Mouse (Mus musculus): ENCODE measurements at regions not wholly inside any gene's neighbourhood (a gene's known extent, or its start where the extent isn't known, plus 50 kb on each side); places are given as distances from the start of the nearest gene placed in this dataset.

GRCm38 (mm10) chrX:70931944-70932343 is 118.1 kb upstream of the Mamld1 start:
- no peak for DNase-seq (ENCODE audit: low spot score)

DNA sequence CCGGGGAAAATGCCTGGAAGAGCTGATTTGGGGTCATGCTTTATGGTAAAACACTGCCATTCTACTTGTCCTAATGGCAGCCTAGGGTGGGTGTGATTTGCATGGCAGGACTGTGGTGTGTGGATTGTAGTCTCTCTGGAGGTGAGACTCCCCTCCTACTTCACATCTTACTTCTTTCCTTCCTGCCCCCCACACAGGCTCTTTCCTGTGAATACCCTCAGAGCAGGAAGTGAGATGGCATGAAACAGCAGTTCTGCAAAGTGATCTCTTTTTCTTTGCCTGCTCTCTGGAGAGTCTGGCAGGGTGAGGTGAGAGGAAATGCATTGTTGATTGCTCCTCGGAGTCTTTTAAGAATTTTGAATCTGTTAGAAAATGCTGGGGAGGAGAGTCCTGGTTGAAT is 104.7 kb upstream of the Mamld1 start:
- H3K4me1 ChIP-seq (replicated peaks; ENCODE audit: control insufficient read depth, insufficient read depth, low read length) = 0 out of 2 replicates have a peak, but pooled peaks cover 2% of the 10 kb centered on the region
- H3K27me3 ChIP-seq (ENCODE audit: control insufficient read depth, insufficient read depth, low read length) = no peaks in the 10 kb centered on the region
- H3K27ac ChIP-seq = no peak overlapping the region
- H3K36me3 ChIP-seq (replicated peaks; ENCODE audit: control insufficient read depth, insufficient read depth) = no peaks in the 10 kb centered on the region
- ATAC-seq (ENCODE audit: low FRiP score) (no peak), DNase-seq (ENCODE audit: low spot score) (no peak)
- H3K4me3 ChIP-seq (replicated peaks; ENCODE audit: low read length) = no peak overlapping the region
- no peak overlapping the region for H3K9ac ChIP-seq
- H3K9me3 ChIP-seq (ENCODE audit: control insufficient read depth, low read length) = no peaks in the 10 kb centered on the region
- WGBS = 38% methylated on average over 2 of the region's 2 CpGs
- H3K4me2 ChIP-seq (replicated peaks) = no peak overlapping the region

More at GRCm38 (mm10) chrX:70931944-70932343, 118.1 kb upstream of the Mamld1 start:
- H3K9me3 ChIP-seq (ENCODE audit: control insufficient read depth, low read length) = no peaks in the 10 kb centered on the region
- no peaks in the 10 kb centered on the region for H3K36me3 ChIP-seq (replicated peaks; ENCODE audit: control insufficient read depth, insufficient read depth)
- WGBS = 65% methylated on average over 2 of the region's 2 CpGs
- no peak overlapping the region for H3K4me2 ChIP-seq (replicated peaks)
- H3K4me3 ChIP-seq (replicated peaks; ENCODE audit: low read length) = no peak overlapping the region
- H3K27me3 ChIP-seq (ENCODE audit: control insufficient read depth, insufficient read depth, low read length) = no peaks in the 10 kb centered on the region
- ATAC-seq (ENCODE audit: low FRiP score) = no peak
- H3K4me1 ChIP-seq (replicated peaks; ENCODE audit: control insufficient read depth, insufficient read depth, low read length) = no peaks in the 10 kb centered on the region
- no peak overlapping the region for H3K27ac ChIP-seq
- no peak overlapping the region for H3K9ac ChIP-seq

GRCm38 (mm10) chrX:70946052-70946451 is 104.0 kb upstream of the Mamld1 start:
- peak; percentile 80; the same call in 1 of the 2 replicates for ATAC-seq (ENCODE audit: low FRiP score)
- no peak overlapping the region for H3K9ac ChIP-seq
- no peaks in the 10 kb centered on the region for H3K36me3 ChIP-seq (replicated peaks; ENCODE audit: control insufficient read depth, insufficient read depth)
- 24% methylated on average over 8 of the region's 8 CpGs for WGBS
- H3K4me2 ChIP-seq (replicated peaks) = peak overlapping the region; percentile 15; the same call in 1 of the 2 replicates
- DNase-seq (ENCODE audit: low spot score) = no peak
- no peaks in the 10 kb centered on the region for H3K9me3 ChIP-seq (ENCODE audit: control insufficient read depth, low read length)
- H3K27ac ChIP-seq = no peak overlapping the region
- H3K4me3 ChIP-seq (replicated peaks; ENCODE audit: low read length) = no peak overlapping the region
- no peaks in the 10 kb centered on the region for H3K27me3 ChIP-seq (ENCODE audit: control insufficient read depth, insufficient read depth, low read length)
- 0 out of 2 replicates have a peak, but pooled peaks cover 2% of the 10 kb centered on the region for H3K4me1 ChIP-seq (replicated peaks; ENCODE audit: control insufficient read depth, insufficient read depth, low read length)

DNA sequence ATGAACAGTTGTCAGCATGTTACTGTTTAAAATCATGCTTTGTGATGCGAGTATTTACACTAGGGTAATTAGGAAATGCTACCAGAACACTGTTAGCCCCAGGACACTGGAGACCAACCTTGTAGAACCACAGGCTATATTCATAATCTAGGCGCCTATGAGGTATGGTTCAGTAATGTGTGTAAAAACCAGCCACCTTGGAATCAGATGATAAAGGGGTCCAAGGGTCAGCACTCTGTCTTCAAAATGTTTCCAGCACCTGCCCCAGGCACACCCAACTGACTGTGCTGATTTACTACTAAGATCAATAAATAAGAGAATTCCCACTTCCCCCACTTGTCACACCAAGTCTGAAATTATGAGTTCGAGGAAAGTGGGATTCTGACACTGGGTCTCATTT is 100.8 kb upstream of the Mamld1 start:
- Histone ChIP-seq H3K4me2 (replicated peaks) (no peak overlapping the region), H3K36me3 (replicated peaks; ENCODE audit: control insufficient read depth, insufficient read depth) (no peaks in the 10 kb centered on the region), H3K4me1 (replicated peaks; ENCODE audit: control insufficient read depth, insufficient read depth, low read length) (0 out of 2 replicates have a peak, but pooled peaks cover 2% of the 10 kb centered on the region), H3K4me3 (replicated peaks; ENCODE audit: low read length) (no peak overlapping the region), H3K27me3 (ENCODE audit: control insufficient read depth, insufficient read depth, low read length) (no peaks in the 10 kb centered on the region), H3K9me3 (ENCODE audit: control insufficient read depth, low read length) (no peaks in the 10 kb centered on the region), H3K9ac (no peak overlapping the region), H3K27ac (no peak overlapping the region)
- 77% methylated on average over 3 of the region's 3 CpGs for WGBS
- ATAC-seq (ENCODE audit: low FRiP score) (no peak), DNase-seq (ENCODE audit: low spot score) (no peak)

DNA sequence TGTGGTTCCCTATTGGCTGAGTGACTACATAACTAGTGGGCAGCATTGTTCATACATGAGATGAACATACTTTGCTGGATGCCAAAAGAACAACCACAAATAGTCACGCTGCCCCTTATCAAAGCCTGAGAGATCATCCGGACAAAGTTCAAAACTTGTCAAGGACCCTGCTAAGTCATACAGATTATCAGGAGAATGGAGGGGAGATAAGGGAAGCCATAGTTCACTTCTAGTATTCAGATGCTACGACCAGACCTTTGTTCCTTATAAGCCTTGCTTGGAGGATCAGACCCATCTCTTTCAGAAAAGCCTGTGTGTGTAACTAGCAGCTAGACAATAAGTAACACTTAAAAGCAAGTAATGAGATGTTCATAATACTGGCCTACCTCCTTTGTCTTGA is 97.0 kb upstream of the Mamld1 start:
- Histone ChIP-seq H3K27me3 (ENCODE audit: control insufficient read depth, insufficient read depth, low read length) (no peaks in the 10 kb centered on the region), H3K4me3 (replicated peaks; ENCODE audit: low read length) (no peak overlapping the region), H3K4me1 (replicated peaks; ENCODE audit: control insufficient read depth, insufficient read depth, low read length) (no peaks in the 10 kb centered on the region), H3K9me3 (ENCODE audit: control insufficient read depth, low read length) (no peaks in the 10 kb centered on the region), H3K4me2 (replicated peaks) (no peak overlapping the region), H3K36me3 (replicated peaks; ENCODE audit: control insufficient read depth, insufficient read depth) (no peaks in the 10 kb centered on the region), H3K9ac (no peak overlapping the region), H3K27ac (no peak overlapping the region)
- WGBS = 90% methylated on average over 3 of the region's 3 CpGs
- ATAC-seq (ENCODE audit: low FRiP score) (no peak), DNase-seq (ENCODE audit: low spot score) (no peak)
